Mouse (Mus musculus) heart, embryonic 13.5 days (tissue): ENCODE results near the gene Klrd1. TPM values are rescaled to one million over a fixed set of nuclear protein-coding genes. Genes with fewer than 3 reads are reported as not detected.

ENCODE experiments used
- ATAC-seq: fragments of 200-750 bp; cut with Nextera tagmentation; 2 replicates; pipeline ENCODE4 v1.8.0; 2017; ENCODE audit warnings: moderate TSS enrichment; ENCODE audit not compliant: insufficient number of reproducible peaks, low FRiP score, low TSS enrichment; ENCODE audit errors: extremely low read depth
- H3K27ac ChIP-seq: fragments of 300-500 bp; sonication (generic); replicated peaks from 2 replicates; pipeline ENCODE4 v1.5.1; 2015; ENCODE audit warnings: moderate library complexity, mild to moderate bottlenecking, inconsistent platforms
- H3K27me3 ChIP-seq: fragments of 300-500 bp; sonication (generic); replicated peaks from 2 replicates; pipeline ENCODE4 v1.6.1; 2015; ENCODE audit warnings: mild to moderate bottlenecking, inconsistent platforms
- H3K36me3 ChIP-seq: fragments of 300-500 bp; sonication (generic); 2 replicates; pipeline ENCODE4 v1.6.1; 2015; ENCODE audit warnings: mild to moderate bottlenecking, inconsistent platforms
- H3K4me1 ChIP-seq: fragments of 300-500 bp; sonication (generic); 2 replicates; pipeline ENCODE4 v1.6.1; 2015; ENCODE audit warnings: inconsistent platforms
- H3K4me2 ChIP-seq: fragments of 300-500 bp; sonication (generic); 2 replicates; pipeline ENCODE4 v1.6.1; 2015; ENCODE audit warnings: inconsistent platforms, mild to moderate bottlenecking, moderate library complexity
- H3K4me3 ChIP-seq: fragments of 300-500 bp; sonication (generic); 2 replicates; pipeline ENCODE4 v1.5.1; 2015; ENCODE audit warnings: moderate library complexity, mild to moderate bottlenecking, inconsistent platforms
- H3K9ac ChIP-seq: fragments of 300-500 bp; sonication (generic); 2 replicates; pipeline ENCODE4 v1.6.1; 2015; ENCODE audit warnings: inconsistent platforms, mild to moderate bottlenecking, moderate library complexity
- H3K9me3 ChIP-seq: fragments of 300-500 bp; sonication (generic); 2 replicates; pipeline ENCODE4 v1.6.1; 2016; ENCODE audit warnings: inconsistent platforms
- WGBS: fragments of 180-500 bp; shearing (Covaris S2); methylation state at CpG from one replicate; pipeline ENCODE4 v1.1.7; 2015; ENCODE audit warnings: mixed read lengths; 5-methylcytosine and 5-hydroxymethylcytosine counted together
- polyA plus RNA-seq: library from polyadenylated mRNA; unstranded; fragments of >200 nt; fragmentation: Nextera tagmentation; extraction: Ambion mirVana; gene quantifications from 2 replicates; pipeline ENCODE4 v1.2.1, GENCODE M21; 2015

Klrd1 gene
- polyA plus RNA-seq, result not detected in 2 replicates

GRCm38 (mm10) chr6:129591508-129591907, at the start of gene Klrd1:
TSS of gene Klrd1 (plus strand) at chr6:129591782.
- Histone ChIP-seq H3K4me1 (no peaks in the 10 kb centered on the region), H3K9ac (no peak within 1 kb of the TSS), H3K27ac (no peak within 1 kb of the TSS), H3K27me3 (no peaks in the 10 kb centered on the region), H3K9me3 (no peaks in the 10 kb centered on the region), H3K36me3 (no peaks in the 10 kb centered on the region), H3K4me2 (no peak within 1 kb of the TSS), H3K4me3 (no peak within 1 kb of the TSS)
- no peak for ATAC-seq
- 61% methylated on average over 3 of the region's 3 CpGs for WGBS

GRCm38 (mm10) chr6:129541931-129542330, 49.7 kb upstream of the Klrd1 start:
- WGBS, result 83% methylated on average over 9 of the region's 9 CpGs
- Histone ChIP-seq H3K27me3 (no peaks in the 10 kb centered on the region), H3K4me2 (no peak overlapping the region), H3K4me1 (0 out of 2 replicates have a peak, but pooled peaks cover 5% of the 10 kb centered on the region), H3K9ac (no peak overlapping the region), H3K4me3 (no peak overlapping the region), H3K9me3 (no peaks in the 10 kb centered on the region), H3K36me3 (peaks cover 56% of the 10 kb centered on the region), H3K27ac (no peak overlapping the region)
- no peak for ATAC-seq

GRCm38 (mm10) chr6:129542540-129542939, 49.0 kb upstream of the Klrd1 start:
- Histone ChIP-seq H3K9me3 (no peaks in the 10 kb centered on the region), H3K4me3 (no peak overlapping the region), H3K4me2 (no peak overlapping the region), H3K36me3 (peaks cover 52% of the 10 kb centered on the region), H3K27me3 (no peaks in the 10 kb centered on the region), H3K27ac (no peak overlapping the region), H3K9ac (no peak overlapping the region), H3K4me1 (0 out of 2 replicates have a peak, but pooled peaks cover 5% of the 10 kb centered on the region)
- WGBS, result 90% methylated on average over 3 of the region's 3 CpGs
- no peak for ATAC-seq

GRCm38 (mm10) chr6:129543709-129544606, 47.6 kb upstream of the Klrd1 start:
- Histone ChIP-seq H3K9me3 (no peaks in the 10 kb centered on the region), H3K4me1 (0 out of 2 replicates have a peak, but pooled peaks cover 5% of the 10 kb centered on the region), H3K36me3 (peaks cover 38% of the 10 kb centered on the region), H3K27me3 (no peaks in the 10 kb centered on the region), H3K4me2 (no peak overlapping the region), H3K4me3 (no peak overlapping the region), H3K9ac (no peak overlapping the region), H3K27ac (no peak overlapping the region)
- ATAC-seq, result no peak
- 59% methylated on average over 6 of the region's 6 CpGs for WGBS

GRCm38 (mm10) chr6:129547277-129547676, 44.3 kb upstream of the Klrd1 start:
- H3K36me3 ChIP-seq, result peaks cover 6% of the 10 kb centered on the region
- 72% methylated on average over 2 of the region's 2 CpGs for WGBS

GRCm38 (mm10) chr6:129548009-129548408, 43.6 kb upstream of the Klrd1 start:
- H3K9ac ChIP-seq, result no peak overlapping the region
- H3K4me1 ChIP-seq, result 0 out of 2 replicates have a peak, but pooled peaks cover 5% of the 10 kb centered on the region
- H3K4me3 ChIP-seq, result no peak overlapping the region
- H3K36me3 ChIP-seq, result no peaks in the 10 kb centered on the region
- no peaks in the 10 kb centered on the region for H3K9me3 ChIP-seq
- H3K27ac ChIP-seq, result no peak overlapping the region
- no peaks in the 10 kb centered on the region for H3K27me3 ChIP-seq
- 66% methylated on average over 3 of the region's 3 CpGs for WGBS
- no peak overlapping the region for H3K4me2 ChIP-seq
- no peak for ATAC-seq

More at GRCm38 (mm10) chr6:129547277-129547676, 44.3 kb upstream of the Klrd1 start:
- no peak for ATAC-seq
- H3K27ac ChIP-seq, result no peak overlapping the region
- 0 out of 2 replicates have a peak, but pooled peaks cover 5% of the 10 kb centered on the region for H3K4me1 ChIP-seq
- no peaks in the 10 kb centered on the region for H3K9me3 ChIP-seq
- H3K4me2 ChIP-seq, result no peak overlapping the region
- no peak overlapping the region for H3K9ac ChIP-seq
- no peak overlapping the region for H3K4me3 ChIP-seq
- no peaks in the 10 kb centered on the region for H3K27me3 ChIP-seq

- H3K4me2 ChIP-seq, result no peak overlapping the region
- H3K27ac ChIP-seq, result no peak overlapping the region
- H3K9me3 ChIP-seq, result no peaks in the 10 kb centered on the region
- no peak overlapping the region for H3K9ac ChIP-seq
- peaks cover 5% of the 10 kb centered on the region; the same call in 1 of the 2 replicates for H3K4me1 ChIP-seq
- H3K36me3 ChIP-seq, result no peaks in the 10 kb centered on the region
- H3K27me3 ChIP-seq, result no peaks in the 10 kb centered on the region
- ATAC-seq, result no peak
- H3K4me3 ChIP-seq, result no peak overlapping the region
These were observed 34.1 kb upstream of the Klrd1 start for GRCm38 (mm10) chr6:129557298-129558023.

GRCm38 (mm10) chr6:129558946-129559640, 32.5 kb upstream of the Klrd1 start:
- H3K27ac ChIP-seq, result no peak overlapping the region
- 15% methylated on average over 12 of the region's 12 CpGs for WGBS
- no peaks in the 10 kb centered on the region for H3K36me3 ChIP-seq
- no peak; the same call in 1 of the 2 replicates for ATAC-seq
- H3K4me3 ChIP-seq, result no peak overlapping the region
- peaks cover 5% of the 10 kb centered on the region; the same call in 1 of the 2 replicates for H3K4me1 ChIP-seq
- H3K9ac ChIP-seq, result no peak overlapping the region
- H3K27me3 ChIP-seq, result no peaks in the 10 kb centered on the region
- no peak overlapping the region for H3K4me2 ChIP-seq
- no peaks in the 10 kb centered on the region for H3K9me3 ChIP-seq

GRCm38 (mm10) chr6:129559641-129560027, 31.9 kb upstream of the Klrd1 start:
- no peak overlapping the region for H3K27ac ChIP-seq
- WGBS, result 38% methylated on average over 4 of the region's 4 CpGs
- H3K4me1 ChIP-seq, result peaks cover 5% of the 10 kb centered on the region; the same call in 1 of the 2 replicates
- H3K4me2 ChIP-seq, result no peak overlapping the region
- no peaks in the 10 kb centered on the region for H3K27me3 ChIP-seq
- no peak overlapping the region for H3K4me3 ChIP-seq
- H3K9me3 ChIP-seq, result no peaks in the 10 kb centered on the region
- no peaks in the 10 kb centered on the region for H3K36me3 ChIP-seq
- no peak for ATAC-seq
- H3K9ac ChIP-seq, result no peak overlapping the region

- 70% methylated on average over 2 of the region's 2 CpGs for WGBS
- Histone ChIP-seq H3K4me1 (no peaks in the 10 kb centered on the region), H3K4me3 (no peak overlapping the region), H3K9me3 (no peaks in the 10 kb centered on the region), H3K4me2 (no peak overlapping the region), H3K27me3 (no peaks in the 10 kb centered on the region), H3K36me3 (no peaks in the 10 kb centered on the region), H3K9ac (no peak overlapping the region), H3K27ac (no peak overlapping the region)
- ATAC-seq, result no peak
These were observed 26.3 kb upstream of the Klrd1 start for GRCm38 (mm10) chr6:129565257-129565656.

GRCm38 (mm10) chr6:129575315-129575714, 16.3 kb upstream of the Klrd1 start:
- WGBS, result 15% methylated on average over 2 of the region's 2 CpGs
- H3K9ac ChIP-seq, result no peak overlapping the region

More at GRCm38 (mm10) chr6:129575315-129575714, 16.3 kb upstream of the Klrd1 start:
- no peak for ATAC-seq
- Histone ChIP-seq H3K4me1 (no peaks in the 10 kb centered on the region), H3K4me3 (no peak overlapping the region), H3K9me3 (no peaks in the 10 kb centered on the region), H3K4me2 (no peak overlapping the region), H3K36me3 (no peaks in the 10 kb centered on the region), H3K27ac (no peak overlapping the region), H3K27me3 (no peaks in the 10 kb centered on the region)
